Mouse (Mus musculus) spleen, postnatal 0 days (tissue): Measurements from ENCODE around the gene Serpina3c. TPM values are rescaled to one million over a fixed set of nuclear protein-coding genes. Genes with fewer than 3 reads are reported as not detected.

ENCODE experiments used
- polyA plus RNA-seq: library from polyadenylated mRNA; unstranded; fragments of >200 nt; fragmentation: Nextera tagmentation; extraction: Ambion mirVana; gene quantifications from 2 replicates; pipeline ENCODE4 v1.2.1, GENCODE M21; 2015

The Serpina3c gene
- polyA plus RNA-seq: 0.07 TPM in 2 replicates

DNA sequence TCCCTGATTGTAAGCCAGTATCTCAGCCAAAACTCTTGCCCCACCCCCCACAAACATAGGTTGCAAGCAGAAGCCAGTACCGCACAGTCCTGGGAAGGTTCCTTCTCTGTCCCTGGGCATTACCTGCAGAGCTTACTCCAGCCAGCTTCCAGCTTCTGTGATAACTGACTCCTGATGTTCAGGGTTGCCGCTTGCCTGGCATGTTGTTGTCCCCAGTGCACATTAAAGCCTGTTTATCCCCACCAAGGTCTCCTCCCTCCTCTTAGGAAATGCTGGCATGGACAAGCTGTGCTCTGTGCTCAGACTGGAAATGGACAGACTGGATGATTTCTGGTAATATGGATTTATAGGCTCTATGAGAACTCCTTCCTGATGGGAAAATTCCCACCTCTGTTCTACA is at the start of gene Serpina3c:
Gene Serpina3c, minus strand, starts transcription at position 215 of the 400 bp plus-strand sequence.

GRCm38 (mm10) chr12:104127696-104128095 is 26.0 kb downstream of the Serpina3c start, which contains the start of gene Serpina3b:
Gene Serpina3b (plus strand): TSS chr12:104127996.

GRCm38 (mm10) chr12:104112333-104112732 is 41.3 kb downstream of the Serpina3c start, which contains the start of gene Serpina3a:
Gene Serpina3a (plus strand): TSS chr12:104112724.

DNA sequence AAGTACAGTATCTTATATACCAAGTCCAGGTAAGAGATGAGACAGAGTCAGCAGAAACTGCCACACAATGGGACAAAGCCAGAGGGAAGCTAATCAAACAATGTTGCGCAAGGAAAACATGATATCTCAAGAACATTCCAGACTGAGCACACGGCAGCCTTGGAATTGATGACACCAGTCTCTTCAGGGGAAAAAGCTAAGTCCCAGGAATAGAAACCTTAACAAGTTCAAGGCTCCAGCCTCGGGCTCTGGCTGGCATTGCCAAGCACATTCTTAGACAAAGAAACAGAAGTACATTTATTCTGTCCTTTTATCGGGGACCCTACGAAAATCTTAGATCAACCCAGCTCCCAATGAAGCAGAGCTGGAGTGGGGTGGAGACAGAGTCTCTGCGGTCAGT is 52.9 kb downstream of the Serpina3c start, which contains the start of gene Serpina5:
Gene Serpina5, plus strand, starts transcription at position 346 of the 400 bp plus-strand sequence.

Other genes with a start within 250 kb of the Serpina3c start
- gene Serpina1c, start 249.0 kb downstream of the Serpina3c start, polyA plus RNA-seq: 0.23 and 0.35 TPM in 2 replicates
- gene Serpina1e, start 194.9 kb downstream of the Serpina3c start, polyA plus RNA-seq: 0.79 and 2.2 TPM in 2 replicates
- gene Serpina11, start 163.9 kb downstream of the Serpina3c start, polyA plus RNA-seq: 0.13 TPM in 1 of 2 replicates, not detected in the other
- gene Serpina9, start 140.1 kb downstream of the Serpina3c start, polyA plus RNA-seq: 0.04 TPM in 1 of 2 replicates, not detected in the other
- gene Serpina12, start 109.4 kb downstream of the Serpina3c start, polyA plus RNA-seq: not detected in 2 replicates
- not detected in 2 replicates for gene Serpina5, start 52.8 kb downstream of the Serpina3c start, polyA plus RNA-seq
- not detected in 2 replicates for gene Serpina3a, start 41.1 kb downstream of the Serpina3c start, polyA plus RNA-seq
- gene Serpina3b, start 25.9 kb downstream of the Serpina3c start, polyA plus RNA-seq: 0.35 and 0.69 TPM in 2 replicates
- gene Serpina3f, start 60.7 kb upstream of the Serpina3c start, polyA plus RNA-seq: 0.66 and 0.78 TPM in 2 replicates
- 18.5 and 19.8 TPM in 2 replicates for gene Serpina3g, start 82.4 kb upstream of the Serpina3c start, polyA plus RNA-seq
- 0.47 and 0.58 TPM in 2 replicates for gene Serpina3i, start 109.3 kb upstream of the Serpina3c start, polyA plus RNA-seq
- gene Serpina3j, start 160.7 kb upstream of the Serpina3c start, polyA plus RNA-seq: not detected in 2 replicates
- gene Serpina3k, start 184.6 kb upstream of the Serpina3c start, polyA plus RNA-seq: 0.16 TPM in 1 of 2 replicates, not detected in the other
- gene Serpina3m, start 184.6 kb upstream of the Serpina3c start, polyA plus RNA-seq: 0.10 and 0.46 TPM in 2 replicates